Mouse (Mus musculus): Measurements from ENCODE around the gene Naa16.
A peak's percentile ranks its signal among the peaks of the same experiment; 100 is the strongest.

DNA sequence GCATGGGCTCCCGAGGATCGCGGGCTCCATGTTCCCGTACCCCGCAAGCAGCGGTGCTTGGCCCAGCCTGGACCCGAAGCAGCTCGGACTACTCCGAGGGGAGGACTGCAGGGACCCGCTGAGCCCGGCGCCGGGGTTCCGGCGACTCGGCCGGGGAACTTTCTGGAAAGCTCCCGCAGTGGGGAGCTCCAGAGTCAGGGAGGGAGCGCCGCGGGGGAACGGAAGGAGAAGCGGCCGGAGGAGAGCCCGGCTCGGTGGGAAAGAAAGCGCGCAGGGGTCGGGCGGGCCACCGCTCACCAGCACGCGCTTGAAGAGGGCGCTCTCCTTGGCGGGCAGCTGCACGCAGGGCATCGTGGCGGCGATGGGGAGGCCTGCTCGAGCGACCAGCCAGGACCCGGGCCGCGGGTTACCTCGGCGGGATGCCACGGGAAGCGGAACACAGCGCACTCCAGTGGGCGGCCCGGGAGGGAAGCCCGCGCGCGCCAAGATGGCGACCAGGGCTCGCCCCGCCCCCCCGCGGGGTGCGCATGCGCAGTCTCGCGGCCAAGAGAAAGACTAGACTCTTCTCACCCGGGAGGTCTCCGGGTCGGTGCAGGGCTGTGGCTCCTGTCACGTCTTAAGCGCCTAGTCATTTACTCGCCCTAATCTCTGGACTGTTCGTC lies at the start of gene Naa16:
- TF ChIP-seq CTCF (IDR thresholded peaks at IDR 0.05; ENCODE audit: low read depth): peak; percentile 80
- TF ChIP-seq EP300 (IDR thresholded peaks at IDR 0.05; ENCODE audit: low read depth): no peak

All from liver, postnatal 0 days (tissue).